Mouse (Mus musculus) G1E (cell line): ENCODE results near the gene Zfp286.

Experiments used
- CTCF ChIP-seq: IDR thresholded peaks from 2 replicates; pipeline ENCODE4 v1.5.1; 2012; ENCODE audit warnings: low read depth, low read length, inconsistent platforms, mixed read lengths
- GATA1 ChIP-seq: IDR thresholded peaks from 2 replicates; pipeline ENCODE4 v1.6.1; 2012; ENCODE audit warnings: borderline replicate concordance, low read length, inconsistent platforms, mixed read lengths
- GATA2 ChIP-seq: IDR thresholded peaks from 2 replicates; pipeline ENCODE4 v1.6.1; 2012; ENCODE audit warnings: low read depth, low read length, inconsistent platforms, borderline replicate concordance
- POLR2AphosphoS5 ChIP-seq: IDR thresholded peaks from 2 replicates; pipeline ENCODE4 v1.6.1; 2012; ENCODE audit warnings: low read depth, low read length, inconsistent platforms; ENCODE audit not compliant: insufficient replicate concordance
- TAL1 ChIP-seq: conservative IDR thresholded peaks from 2 replicates; pipeline ENCODE4 v1.6.1; 2012; ENCODE audit warnings: low read depth, low read length, inconsistent platforms, mixed read lengths

DNA sequence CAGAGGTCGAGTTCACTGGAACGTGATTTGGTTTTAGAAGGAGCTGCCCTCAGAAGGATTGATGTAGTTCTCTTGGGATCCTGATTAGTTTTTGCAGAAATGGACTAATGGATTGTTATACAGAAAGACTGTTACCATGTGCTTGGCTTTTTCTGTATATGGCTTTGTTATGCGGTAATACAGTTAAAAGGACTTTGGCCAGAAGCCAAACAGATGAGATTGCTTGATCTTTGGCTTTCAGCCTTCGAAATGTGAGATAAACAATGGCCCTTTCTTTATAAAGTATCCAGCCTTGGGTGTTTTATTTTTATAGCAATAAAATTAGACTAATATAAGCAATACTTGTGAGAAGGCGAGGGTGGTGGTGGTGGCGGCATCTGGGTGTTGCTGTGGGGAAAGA lies 27.3 kb upstream of the Zfp286 start:
- TF ChIP-seq CTCF (no peak), TAL1 (no peak), GATA1 (no peak), POLR2AphosphoS5 (no peak), GATA2 (no peak)
